Mouse (Mus musculus) urinary bladder, postnatal 0 days (tissue): ENCODE data around the gene Itfg2. TPM values are rescaled to one million over a fixed set of nuclear protein-coding genes. Genes with fewer than 3 reads are reported as not detected.

Experiments used
- polyA plus RNA-seq: library from polyadenylated mRNA; unstranded; fragments of >200 nt; fragmentation: Nextera tagmentation; extraction: Ambion mirVana; gene quantifications from 2 replicates; pipeline ENCODE4 v1.2.1, GENCODE M21; 2015

Itfg2 gene
- polyA plus RNA-seq = 13.5 and 16.7 TPM in 2 replicates

GRCm38 (mm10) chr6:128424269-128425019 is at the start of gene Itfg2:
Gene Itfg2 (minus strand): TSS chr6:128424931.

GRCm38 (mm10) chr6:128438317-128438870 is 13.7 kb upstream of the Itfg2 start, which contains the start of gene Fkbp4:
Gene Fkbp4 (minus strand): TSS chr6:128438677.

DNA sequence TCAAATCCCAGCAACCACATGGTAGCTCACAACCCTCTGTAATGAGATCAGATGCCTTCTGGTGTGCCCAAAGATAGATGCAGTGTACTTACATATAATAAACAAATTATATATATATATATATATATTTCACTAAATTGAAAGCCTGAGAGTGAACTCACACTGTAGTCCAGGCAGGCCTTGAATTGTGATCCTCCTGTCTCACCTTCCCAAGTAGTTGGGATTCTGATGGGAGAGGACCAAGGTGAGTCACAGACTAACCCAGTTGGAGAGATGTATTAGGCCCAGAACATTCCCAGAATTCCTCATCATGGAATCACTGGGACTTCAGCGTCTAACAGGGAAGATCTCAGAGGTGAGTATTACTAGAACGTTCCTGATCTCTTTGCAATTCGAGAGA is 25.7 kb downstream of the Itfg2 start, which contains the start of gene Nrip2:
Gene Nrip2, plus strand, starts transcription at position 301 of the 400 bp plus-strand sequence.

DNA sequence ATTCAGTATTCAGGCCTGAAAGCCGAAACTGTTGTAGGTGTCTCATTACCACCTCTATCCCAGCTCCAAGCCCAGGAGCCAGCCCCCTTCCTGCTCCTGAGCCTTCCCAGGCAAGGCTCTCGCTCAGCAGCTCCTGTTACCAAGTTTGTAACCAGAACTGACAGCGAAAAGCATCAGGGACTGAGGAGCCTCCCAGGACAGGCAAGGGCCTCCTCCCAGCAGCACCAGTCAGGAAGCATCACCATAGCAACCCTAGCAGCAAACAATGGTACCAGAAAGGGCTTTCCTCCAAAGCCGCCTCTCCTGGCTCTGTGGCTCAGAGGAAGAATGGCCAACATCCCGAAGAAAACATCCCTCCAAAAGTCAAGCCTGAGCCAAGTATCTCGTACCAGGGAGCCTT is 49.5 kb downstream of the Itfg2 start, which contains the start of the genes Tex52 and Gm44596:
Gene Tex52, plus strand, starts transcription at position 265 of the 400 bp plus-strand sequence.
Gene Gm44596, plus strand, starts transcription at position 312 of the 400 bp plus-strand sequence.

GRCm38 (mm10) chr6:128362381-128363006 is 62.2 kb downstream of the Itfg2 start, which contains the start of the genes Rhno1 and Foxm1:
Gene Rhno1 (minus strand): TSS chr6:128362911.
Gene Foxm1 (plus strand): TSS chr6:128362967.

Other genes starting within 250 kb of the Itfg2 start
- gene Tead4, start 124.1 kb downstream of the Itfg2 start, polyA plus RNA-seq = 2.4 and 4.3 TPM in 2 replicates
- 10.8 and 13.1 TPM in 2 replicates for gene Tulp3, start 69.1 kb downstream of the Itfg2 start, polyA plus RNA-seq
- 42.8 and 47.6 TPM in 2 replicates for gene Rhno1, start 62.0 kb downstream of the Itfg2 start, polyA plus RNA-seq
- gene Foxm1, start 62.0 kb downstream of the Itfg2 start, polyA plus RNA-seq = 5.6 and 9.6 TPM in 2 replicates
- 0.13 TPM in 1 of 2 replicates, not detected in the other for gene Tex52, start 49.5 kb downstream of the Itfg2 start, polyA plus RNA-seq
- not detected in 2 replicates for gene Gm44596, start 49.4 kb downstream of the Itfg2 start, polyA plus RNA-seq
- gene Nrip2, start 25.6 kb downstream of the Itfg2 start, polyA plus RNA-seq = 1.2 and 1.7 TPM in 2 replicates
- gene Fkbp4, start 13.7 kb upstream of the Itfg2 start, polyA plus RNA-seq = 116 and 137 TPM in 2 replicates
- gene Pzp, start 101.8 kb upstream of the Itfg2 start, polyA plus RNA-seq = 0.15 and 1.6 TPM in 2 replicates
- not detected in 2 replicates for gene A2ml1, start 156.7 kb upstream of the Itfg2 start, polyA plus RNA-seq
- gene Klrb1a, start 198.6 kb upstream of the Itfg2 start, polyA plus RNA-seq = not detected in 2 replicates
- gene Clec2h, start 237.5 kb upstream of the Itfg2 start, polyA plus RNA-seq = not detected in 2 replicates